Mouse (Mus musculus) left cerebral cortex, adult 2 months (tissue): ENCODE measurements around the gene Gmcl1. TPM values are rescaled to one million over a fixed set of nuclear protein-coding genes. Genes with fewer than 3 reads are reported as not detected.

Experiments used
- DNase-seq, 2 experiments: peaks; one replicate each; pipeline ENCODE4 v3.0.0; 2021 to 2022; ENCODE audit warnings: low spot score in 2 of 2, mixed read lengths in 1 of 2; ENCODE audit errors: extremely low spot score in 1 of 2
- H3K27ac ChIP-seq: fragments of 200-600 bp; 2 replicates; pipeline ENCODE4 v1.8.1; 2022
- H3K4me3 ChIP-seq: fragments of 200-600 bp; 2 replicates; pipeline ENCODE4 v1.8.1; 2022
- CTCF ChIP-seq: fragments of 200-600 bp; IDR thresholded peaks from 2 replicates; pipeline ENCODE4 v1.8.1; 2022; ENCODE audit warnings: antibody characterized with exemption, mild to moderate bottlenecking, moderate library complexity
- intact Hi-C: fragments of 180-260 bp; cut with DNase I; formaldehyde crosslinking; loops from one replicate; pipeline ENCODE4 v1.15.1; 2025
- total RNA-seq, 2 experiments: library from RNA; stranded (reverse); gene quantifications; 2 replicates each; pipeline ENCODE4 v1.2.3; 2021

The Gmcl1 gene
- total RNA-seq, 2 experiments from 2014 or later: 34.4 to 36.2 TPM

DNA sequence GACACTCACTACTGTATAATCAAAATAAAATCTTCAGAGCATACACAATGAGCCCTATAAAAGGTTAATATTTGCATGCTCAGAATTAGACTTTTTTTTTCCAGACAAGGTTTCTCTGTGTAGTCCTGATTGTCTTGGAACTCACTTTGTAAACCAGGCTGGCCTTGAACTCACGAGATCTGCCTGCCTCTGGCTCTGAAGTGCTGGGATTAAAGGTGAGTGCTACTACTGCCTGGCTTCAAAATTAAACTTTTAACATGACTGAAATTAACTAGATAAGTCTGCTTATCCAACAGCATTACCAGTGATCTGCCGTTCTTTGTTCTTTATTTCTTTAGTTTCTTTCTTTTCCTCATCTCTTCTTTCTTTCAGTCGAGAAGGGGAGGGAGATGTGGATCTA lies 51.9 kb downstream of the Gmcl1 start:
- Histone ChIP-seq H3K4me3 (no peak overlapping the region), H3K27ac (no peak overlapping the region)
- TF ChIP-seq CTCF: no peak
- intact Hi-C loops: no loop called here
- no peak for DNase-seq

DNA sequence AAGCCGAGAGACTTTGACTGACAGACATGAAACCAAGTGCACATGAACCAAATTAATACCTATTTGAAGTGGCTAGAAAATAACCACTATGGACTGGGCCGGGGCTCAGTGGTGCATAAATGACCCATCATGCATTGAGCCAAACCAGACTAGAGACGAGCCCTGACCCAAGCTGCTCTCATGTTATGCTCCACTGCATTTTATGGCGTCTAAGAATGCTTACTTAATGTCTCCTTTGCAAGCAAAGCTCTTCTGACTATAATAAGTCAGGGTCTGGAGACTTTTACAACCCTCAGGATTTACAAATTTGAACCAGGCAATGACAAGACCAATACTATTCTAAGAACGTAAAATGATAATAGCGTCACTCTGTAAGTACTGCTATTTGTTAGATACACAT lies 54.8 kb downstream of the Gmcl1 start:
- Histone ChIP-seq H3K27ac (no peak overlapping the region), H3K4me3 (no peak overlapping the region)
- TF ChIP-seq CTCF: no peak
- no peak for DNase-seq
- intact Hi-C loops: no loop called here

DNA sequence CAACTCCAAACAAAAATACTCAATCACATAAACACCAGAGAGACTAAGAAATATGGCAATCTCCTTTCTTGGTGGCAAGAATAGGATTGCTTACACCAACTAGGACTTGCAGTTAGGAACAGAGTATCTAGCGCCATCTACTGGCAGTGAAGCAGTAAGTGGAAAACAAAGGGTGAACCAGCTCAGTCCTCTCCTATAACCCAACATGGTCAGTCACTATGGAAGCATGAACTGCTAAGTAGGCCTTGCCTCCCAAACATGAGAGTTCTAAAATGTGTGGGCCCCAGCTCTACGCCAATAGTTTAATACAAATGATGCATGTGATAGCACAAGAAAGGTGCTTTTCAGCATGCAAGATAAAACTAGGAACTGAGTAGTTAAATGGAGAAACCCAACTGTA lies 62.3 kb downstream of the Gmcl1 start:
- peak; percentile 98 for TF ChIP-seq CTCF
- peak; percentile 34 to 43 for DNase-seq
- H3K27ac ChIP-seq: no peak overlapping the region
- H3K4me3 ChIP-seq: no peak overlapping the region
- intact Hi-C loops: loop anchor here (2.0 to 5.0 kb wide), 3 partner anchors 126 to 234 kb away; partner anchors contain the start of gene C87436

DNA sequence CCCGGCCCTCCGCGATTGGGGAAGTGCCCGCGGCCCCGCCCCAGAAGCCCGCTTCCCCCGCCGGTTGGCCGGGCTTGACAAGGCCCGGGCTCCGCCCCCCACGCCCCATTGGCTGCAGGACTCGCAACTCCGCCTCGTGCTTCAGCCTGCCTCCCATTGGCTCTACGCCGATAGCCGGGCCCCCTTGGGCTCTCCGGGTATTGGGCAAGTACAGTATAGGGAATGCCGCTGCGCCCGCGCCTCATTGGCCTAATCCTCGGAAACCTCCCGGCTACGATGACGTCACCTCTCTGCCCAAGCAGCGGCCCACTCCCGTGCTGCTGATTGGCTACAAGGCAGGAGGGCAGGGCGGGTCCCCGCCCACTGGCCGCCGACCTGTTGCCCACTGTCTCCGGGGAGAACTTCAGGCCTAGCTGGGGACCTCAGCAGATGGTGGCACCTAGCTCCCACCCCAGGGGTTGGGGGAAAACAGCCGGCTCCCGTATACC lies 63.9 kb downstream of the Gmcl1 start:
- intact Hi-C loops: loop anchor here (1.0 to 2.0 kb wide), 3 partner anchors 84 to 196 kb away; partner anchors contain the start of gene Pcbp1
- peak overlapping the region; percentile 74 for H3K27ac ChIP-seq
- TF ChIP-seq CTCF: no peak
- peak; percentile 99 to 100 for DNase-seq
- H3K4me3 ChIP-seq: peak overlapping the region; percentile 41

DNA sequence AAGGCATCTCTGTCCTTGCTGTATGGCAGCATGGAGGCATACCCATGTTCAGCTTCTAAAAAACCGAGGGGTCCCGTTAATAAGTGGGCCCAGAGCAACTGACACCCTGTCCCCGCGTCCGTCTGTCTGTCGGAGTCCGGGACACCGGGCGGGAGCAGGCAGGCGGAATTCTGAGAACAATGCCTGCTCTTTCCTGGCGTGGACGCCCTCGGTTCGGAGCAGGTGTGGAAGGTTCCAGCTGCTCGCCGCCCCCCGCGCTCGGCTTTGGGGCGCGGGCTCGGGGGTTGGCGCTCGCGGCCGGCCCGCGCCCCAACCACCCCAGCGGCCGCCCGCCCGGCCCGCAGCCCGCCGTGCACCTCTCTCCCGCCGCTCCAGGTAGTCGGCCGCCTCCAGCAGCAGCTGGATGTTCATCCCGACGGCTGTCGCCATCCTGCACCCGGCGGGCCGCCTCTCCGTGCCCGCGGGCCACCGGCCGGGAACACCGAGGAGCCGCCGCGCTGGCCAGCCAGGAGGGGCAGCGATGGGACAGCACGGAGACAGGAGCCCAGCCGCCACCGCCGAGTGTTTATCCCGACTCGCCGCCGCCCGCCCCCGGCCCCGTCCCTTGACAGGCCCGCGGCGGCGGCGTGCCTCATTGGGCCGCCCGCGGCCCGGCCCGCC lies 64.5 kb downstream of the Gmcl1 start, which contains the start of gene Mxd1:
Mxd1 (minus strand) TSS at position 582 of the 660 bp plus-strand sequence.
- intact Hi-C loops: loop anchor here (1.0 to 2.0 kb wide), 3 partner anchors 84 to 196 kb away; partner anchors contain the start of gene Pcbp1
- Histone ChIP-seq H3K27ac (peak within 1 kb of the TSS; percentile 78), H3K4me3 (peak within 1 kb of the TSS; percentile 84)
- DNase-seq: no peak
- TF ChIP-seq CTCF: no peak

DNA sequence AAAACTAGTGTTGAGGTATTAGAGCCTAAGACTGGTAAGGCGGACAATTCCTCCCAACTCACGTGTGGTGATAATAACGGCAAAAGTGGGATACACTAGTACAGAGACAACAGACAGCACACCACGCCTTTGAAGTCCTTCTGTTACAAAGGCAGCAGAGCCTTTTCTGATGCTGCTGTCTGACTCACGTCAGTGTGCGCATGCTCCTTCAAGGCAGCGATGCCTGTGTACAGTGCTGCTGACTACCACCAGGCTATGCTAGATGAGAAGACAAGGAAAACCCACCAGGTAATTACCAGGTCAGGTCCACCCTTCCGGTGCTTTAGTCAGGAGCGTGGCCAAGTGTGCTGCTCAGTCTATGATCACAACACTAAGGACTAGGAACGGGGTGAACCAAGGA lies 66.1 kb downstream of the Gmcl1 start:
- no peak for DNase-seq
- no peak overlapping the region for H3K4me3 ChIP-seq
- no peak overlapping the region for H3K27ac ChIP-seq
- no peak for TF ChIP-seq CTCF
- intact Hi-C loops: no loop called here

DNA sequence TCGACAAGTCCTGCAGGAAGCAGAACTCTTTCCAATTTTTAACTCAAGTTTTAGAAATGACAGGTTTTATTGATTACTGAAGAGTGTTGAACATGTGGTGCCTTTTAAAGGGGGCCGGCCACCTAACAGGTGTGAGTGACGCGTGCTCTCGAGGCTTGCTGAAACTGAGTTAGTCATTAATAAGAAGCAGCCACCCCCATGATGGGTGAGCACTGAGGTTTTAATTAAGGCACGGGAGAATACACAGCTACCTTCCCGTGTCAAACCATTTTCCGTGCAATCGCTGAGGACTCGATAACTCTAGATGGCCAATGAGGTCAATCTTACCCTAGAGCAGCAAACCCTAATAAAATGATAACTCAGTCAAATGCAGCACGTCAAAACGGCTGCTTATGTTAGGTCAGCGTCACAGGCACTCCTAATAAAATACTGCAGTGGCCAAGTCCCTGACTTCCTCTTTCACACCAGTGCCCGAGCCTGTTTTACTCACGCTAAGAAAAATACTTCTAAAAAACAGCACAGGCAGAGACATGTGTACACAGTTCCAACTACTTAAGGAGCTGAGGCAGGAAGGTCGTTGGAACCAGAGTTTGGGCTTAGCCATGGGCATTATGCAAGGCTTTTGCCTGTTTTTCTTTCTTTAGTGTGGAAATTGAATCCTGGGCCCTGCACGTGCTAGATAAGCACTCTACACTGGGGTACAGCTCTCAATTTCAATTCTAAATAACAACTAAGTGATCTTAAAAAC lies 67.4 kb downstream of the Gmcl1 start:
- intact Hi-C loops: no loop called here
- no peak for DNase-seq
- TF ChIP-seq CTCF: no peak
- no peak overlapping the region for H3K27ac ChIP-seq
- H3K4me3 ChIP-seq: no peak overlapping the region

DNA sequence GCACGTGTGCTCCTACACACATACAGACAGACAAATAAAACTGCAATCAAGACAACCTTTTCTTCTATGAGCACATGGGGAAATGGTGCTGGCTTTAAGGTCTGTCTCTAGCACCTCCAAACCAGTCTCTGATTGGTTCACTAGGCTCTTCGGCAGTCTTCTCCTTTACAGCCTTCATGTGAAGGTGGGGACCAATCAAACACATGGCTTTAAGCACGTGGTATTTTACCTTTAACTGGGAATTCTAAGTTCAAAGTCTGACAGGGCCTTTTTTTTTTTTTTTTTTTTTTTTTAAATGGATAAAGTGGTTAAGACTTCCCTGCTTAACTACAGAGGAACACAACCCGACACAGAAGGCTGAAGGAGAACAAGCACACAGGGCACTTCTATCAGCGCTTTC lies 68.1 kb downstream of the Gmcl1 start:
- intact Hi-C loops: no loop called here
- Histone ChIP-seq H3K27ac (no peak overlapping the region), H3K4me3 (no peak overlapping the region)
- no peak for TF ChIP-seq CTCF
- no peak for DNase-seq

DNA sequence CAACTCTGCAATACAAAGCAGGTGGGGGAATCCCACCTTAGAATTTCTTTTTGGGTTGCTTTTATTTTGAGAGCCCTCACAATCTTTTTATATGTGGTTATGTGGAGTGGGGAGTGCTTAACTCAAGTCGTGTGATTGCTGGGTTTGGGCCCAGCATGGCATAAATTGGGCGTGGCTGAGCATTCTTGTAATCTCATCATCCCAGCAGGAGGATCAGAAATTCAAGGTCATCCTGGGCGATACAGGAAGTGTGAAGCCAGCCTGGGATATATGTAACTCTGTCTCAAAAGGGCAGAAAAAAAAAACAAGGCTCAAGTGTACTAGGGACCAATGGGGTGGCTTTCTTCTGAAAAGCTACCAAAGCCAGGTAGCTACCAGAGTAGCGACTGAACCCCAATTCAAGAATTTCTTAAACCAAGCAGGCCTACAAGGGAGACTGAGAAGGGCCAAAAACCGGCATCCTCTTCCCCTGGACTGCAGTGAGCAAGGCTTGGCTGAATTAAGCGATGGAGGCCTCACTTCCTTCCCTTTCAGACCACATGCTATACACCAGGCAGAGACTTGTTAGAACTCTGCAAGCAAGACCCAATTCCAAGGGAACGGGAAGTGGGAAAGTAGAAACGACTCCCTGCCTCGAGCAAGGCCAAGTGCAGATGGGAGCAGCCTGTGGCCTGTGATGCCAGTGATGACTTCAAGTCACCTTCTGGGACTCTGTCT lies 72.9 kb downstream of the Gmcl1 start:
- TF ChIP-seq CTCF: no peak
- DNase-seq: no peak
- intact Hi-C loops: no loop called here
- Histone ChIP-seq H3K4me3 (no peak overlapping the region), H3K27ac (no peak overlapping the region)

DNA sequence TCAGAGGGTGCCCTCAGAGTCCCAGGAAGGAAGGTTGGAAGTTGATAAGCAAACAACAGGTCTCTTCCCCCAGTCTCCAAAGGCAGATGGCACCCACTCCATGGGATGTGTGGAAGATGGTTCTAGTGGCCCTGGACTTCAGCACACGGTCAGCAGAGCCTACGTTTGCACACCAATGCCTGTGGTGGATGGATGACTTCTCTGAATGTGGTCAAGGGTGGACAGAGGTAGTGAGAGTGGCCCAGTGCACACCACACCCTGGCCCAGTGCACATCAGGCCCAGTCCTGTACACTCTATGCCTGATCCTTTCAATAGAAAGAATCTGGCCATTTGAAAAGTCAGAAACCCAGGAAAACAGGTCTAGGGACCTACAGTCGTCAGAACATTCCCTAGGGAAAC lies 74.7 kb downstream of the Gmcl1 start:
- Histone ChIP-seq H3K27ac (no peak overlapping the region), H3K4me3 (no peak overlapping the region)
- TF ChIP-seq CTCF: no peak
- intact Hi-C loops: no loop called here
- no peak for DNase-seq

DNA sequence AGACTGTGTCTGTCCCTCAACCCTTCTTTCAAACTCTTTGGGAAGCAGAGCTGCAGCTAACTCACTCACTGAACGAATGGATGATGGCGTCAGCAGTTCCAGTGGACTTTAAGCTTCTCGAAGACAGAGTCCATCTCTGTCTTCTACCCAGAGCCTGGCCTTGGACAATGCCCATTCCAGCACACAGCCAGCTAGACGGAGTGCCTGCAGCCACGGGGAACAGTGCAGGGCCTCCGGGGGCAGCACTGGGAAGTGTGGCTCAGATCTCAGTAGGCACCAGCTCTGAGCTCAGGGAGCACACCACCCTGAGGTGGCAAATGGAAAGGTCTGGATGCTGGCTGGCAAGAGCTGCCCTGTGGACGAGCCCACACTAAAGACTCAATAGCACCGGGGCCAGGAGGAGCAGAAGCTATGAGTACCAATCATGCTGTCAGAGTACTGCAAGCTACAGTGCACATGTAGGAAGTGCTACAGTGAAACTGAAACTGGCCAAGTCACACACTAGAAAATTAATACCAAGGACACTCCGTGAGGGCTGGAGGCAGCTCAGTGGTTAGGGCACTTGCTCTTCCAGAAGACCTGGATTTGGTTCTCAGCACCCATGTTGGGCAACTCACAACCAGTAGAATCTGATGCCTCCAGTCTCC lies 78.8 kb downstream of the Gmcl1 start:
- no peak; the same call in 1 of the 2 replicates for TF ChIP-seq CTCF
- Histone ChIP-seq H3K4me3 (no peak overlapping the region), H3K27ac (no peak overlapping the region)
- intact Hi-C loops: no loop called here
- no peak for DNase-seq
